In the genomic region with DNA sequence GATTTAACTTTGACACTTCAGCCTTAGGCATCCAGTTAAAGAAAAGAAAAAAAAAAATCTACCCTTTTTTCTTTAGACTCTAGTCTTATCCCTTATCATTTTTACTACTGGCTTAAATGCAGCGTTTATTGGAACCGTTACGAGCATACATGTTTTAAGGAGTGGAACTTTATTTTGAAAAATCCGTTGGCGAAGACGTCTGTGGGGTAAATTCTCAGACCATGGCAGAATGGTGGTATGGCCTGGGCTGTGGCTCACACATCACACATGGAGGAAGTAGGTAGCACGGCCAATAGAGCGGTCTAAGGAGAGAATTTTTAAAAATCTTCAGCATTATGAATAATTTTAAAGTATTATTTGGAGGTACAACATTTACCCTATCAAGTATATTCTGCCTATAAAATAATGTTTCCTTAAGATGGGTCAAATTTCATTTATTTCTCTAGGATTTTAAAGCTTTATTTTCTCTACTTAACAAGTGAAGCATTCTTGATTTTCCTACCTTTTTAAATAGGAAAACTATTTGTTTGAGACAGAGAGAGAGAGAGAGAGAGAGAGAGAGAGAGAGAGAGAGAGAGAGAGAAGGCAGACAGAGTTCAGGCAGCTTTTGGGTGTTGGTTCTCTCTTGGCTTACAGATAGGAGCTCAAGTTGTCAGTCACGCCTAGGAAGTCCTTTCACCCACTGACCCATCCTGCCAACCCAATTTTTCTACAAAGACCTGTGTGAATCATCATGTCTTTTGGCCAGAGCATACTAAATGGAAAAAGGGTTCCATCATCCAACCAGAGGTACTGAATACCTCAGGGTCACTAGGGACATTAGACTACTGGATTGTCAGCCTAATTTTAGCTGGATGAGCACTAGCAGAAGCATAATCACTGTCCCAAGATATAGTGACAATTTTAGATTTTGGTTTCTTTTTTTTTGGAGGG, we compare ENCODE assay signal across 1 mouse cellular context.
TF ChIP-seq lines count a peak whose summit lies in the region.

No protein-coding gene starts in this region.

TF ChIP-seq in MEL, 35 proteins besides CTCF, POLR2A, EP300 and RAD21:
- TF ChIP-seq POLR2AphosphoS5 (IDR thresholded peaks at IDR 0.05; ENCODE audit: borderline replicate concordance, low read depth, low read length), result no peak
- no peak for TF ChIP-seq ZC3H11A (IDR thresholded peaks at IDR 0.05; ENCODE audit: low read depth, low read length)
- TF ChIP-seq ZKSCAN1 (IDR thresholded peaks at IDR 0.05; ENCODE audit: low read depth, low read length), result no peak
- TF ChIP-seq ZNF384 (IDR thresholded peaks at IDR 0.05; ENCODE audit: low read depth, low read length), result peak; percentile 71
- TF ChIP-seq GABPA (IDR thresholded peaks at IDR 0.05; ENCODE audit: low read depth, low read length), result 0 out of 2 replicates have a peak, but pooled peaks have one; percentile 21
- no peak for TF ChIP-seq MAFK (IDR thresholded peaks at IDR 0.05; ENCODE audit: borderline replicate concordance, low read depth, low read length)
- TF ChIP-seq USF2 (IDR thresholded peaks at IDR 0.05; ENCODE audit: borderline replicate concordance in 1 of 2, insufficient read depth in 1 of 2, low read depth in 1 of 2, low read length in 2 of 2), result no peak
- TF ChIP-seq NRF1 (IDR thresholded peaks at IDR 0.05; ENCODE audit: insufficient read depth, low read depth, low read length, poor library complexity, severe bottlenecking), result no peak
- peak; percentile 27; the same call in 1 of the 2 replicates for TF ChIP-seq NELFE (IDR thresholded peaks at IDR 0.05; ENCODE audit: low read depth, low read length)
- no peak for TF ChIP-seq ZMIZ1 (IDR thresholded peaks at IDR 0.05; ENCODE audit: low read depth, low read length)
- peak; percentile 97 for TF ChIP-seq JUND (IDR thresholded peaks at IDR 0.05; ENCODE audit: low read depth, low read length)
- TF ChIP-seq GATA1 (IDR thresholded peaks at IDR 0.05; ENCODE audit: low read depth, low read length), result no peak
- no peak for TF ChIP-seq TCF12 (IDR thresholded peaks at IDR 0.05; ENCODE audit: low read depth, low read length)
- TF ChIP-seq HCFC1 (IDR thresholded peaks at IDR 0.05; ENCODE audit: low read depth, low read length), result no peak; the same call in 1 of the 2 replicates
- TF ChIP-seq ETS1 (IDR thresholded peaks at IDR 0.05; ENCODE audit: low read depth, low read length), result 0 out of 2 replicates have a peak, but pooled peaks have one; percentile 18
- no peak for TF ChIP-seq MYB (IDR thresholded peaks at IDR 0.05; ENCODE audit: low read depth, low read length)
- peak; percentile 70 for TF ChIP-seq SIN3A (IDR thresholded peaks at IDR 0.05; ENCODE audit: low read length)
- no peak for TF ChIP-seq SMC3 (IDR thresholded peaks at IDR 0.05; ENCODE audit: low read depth, low read length)
- TF ChIP-seq ELF1 (IDR thresholded peaks at IDR 0.05; ENCODE audit: low read depth, low read length), result no peak
- peak; percentile 69; the same call in 1 of the 2 replicates for TF ChIP-seq CHD1 (IDR thresholded peaks at IDR 0.05; ENCODE audit: low read depth, low read length)
- no peak for TF ChIP-seq USF1 (IDR thresholded peaks at IDR 0.05; ENCODE audit: low read depth, low read length)
- TF ChIP-seq MXI1 (IDR thresholded peaks at IDR 0.05; ENCODE audit: low read depth, low read length), result peak; percentile 64; the same call in 1 of the 2 replicates
- TF ChIP-seq POLR2AphosphoS2 (IDR thresholded peaks at IDR 0.05; ENCODE audit: low read length), result peak; percentile 48; the same call in 1 of the 2 replicates
- no peak for TF ChIP-seq KAT2A (conservative IDR thresholded peaks at IDR 0.05; ENCODE audit: low read depth, low read length)
- no peak for TF ChIP-seq TBP (IDR thresholded peaks at IDR 0.05; ENCODE audit: low read depth, low read length)
- TF ChIP-seq RCOR1 (IDR thresholded peaks at IDR 0.05; ENCODE audit: low read depth, low read length), result no peak
- no peak for TF ChIP-seq CHD2 (IDR thresholded peaks at IDR 0.05; ENCODE audit: low read length)
